Mouse (Mus musculus) midbrain, embryonic 10.5 days (tissue): Measurements from ENCODE around the gene Snx21. TPM values are rescaled to one million over a fixed set of nuclear protein-coding genes. Genes with fewer than 3 reads are reported as not detected.

ENCODE experiments used
- DNase-seq: peaks from one replicate; pipeline ENCODE4 v3.0.0-alpha.2; 2017; ENCODE audit warnings: low spot score
- H3K27ac ChIP-seq: fragments of 300-500 bp; sonication (generic); replicated peaks from 2 replicates; pipeline ENCODE4 v1.5.1; 2016; ENCODE audit warnings: mild to moderate bottlenecking
- H3K27me3 ChIP-seq: fragments of 300-500 bp; sonication (generic); 2 replicates; pipeline ENCODE4 v1.6.1; 2016; ENCODE audit warnings: low read depth, mild to moderate bottlenecking; ENCODE audit not compliant: poor library complexity, severe bottlenecking
- H3K36me3 ChIP-seq: fragments of 300-500 bp; sonication (generic); 2 replicates; pipeline ENCODE4 v1.6.1; 2016; ENCODE audit warnings: mild to moderate bottlenecking, moderate library complexity
- H3K4me1 ChIP-seq: fragments of 300-500 bp; sonication (generic); 2 replicates; pipeline ENCODE4 v1.6.1; 2016
- H3K4me3 ChIP-seq: fragments of 300-500 bp; sonication (generic); 2 replicates; pipeline ENCODE4 v1.5.1; 2016; ENCODE audit warnings: mild to moderate bottlenecking, moderate library complexity
- H3K9me3 ChIP-seq: fragments of 300-500 bp; sonication (generic); replicated peaks from 2 replicates; pipeline ENCODE4 v1.6.1; 2016; ENCODE audit warnings: mild to moderate bottlenecking
- WGBS: fragments of 180-500 bp; shearing (Covaris S2); methylation state at CpG from one replicate; pipeline ENCODE4 v1.1.7; 2016; 5-methylcytosine and 5-hydroxymethylcytosine counted together
- polyA plus RNA-seq: library from polyadenylated mRNA; unstranded; fragments of >200 nt; fragmentation: Nextera tagmentation; extraction: Ambion mirVana; gene quantifications from 2 replicates; pipeline ENCODE4 v1.2.1, GENCODE M21; 2016

Snx21 gene
- polyA plus RNA-seq, 1 experiment from 2014 or later = 12.3 TPM

DNA sequence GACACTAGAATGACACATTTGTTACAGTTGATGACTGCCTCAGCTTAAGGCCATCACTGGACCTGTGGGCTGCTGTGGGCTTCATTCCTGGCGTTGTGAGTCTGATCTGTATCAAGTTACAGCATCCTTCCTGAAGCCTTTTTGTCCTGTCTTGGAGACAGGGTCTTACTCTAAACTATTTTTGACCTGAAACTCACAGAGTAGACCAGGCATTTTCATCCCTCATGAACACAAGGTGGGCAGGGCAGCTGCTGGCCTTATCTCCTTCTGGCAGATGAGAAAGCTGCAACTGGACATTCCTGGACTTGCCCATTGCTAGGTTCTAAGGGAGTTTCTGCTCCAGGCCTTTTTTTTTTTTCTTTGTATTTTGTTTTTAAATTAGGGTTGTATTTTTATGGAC is 26.9 kb upstream of the Snx21 start:
- DNase-seq = no peak
- Histone ChIP-seq H3K27ac (no peak overlapping the region), H3K36me3 (peaks cover 100% of the 10 kb centered on the region), H3K27me3 (no peaks in the 10 kb centered on the region), H3K4me1 (no peaks in the 10 kb centered on the region), H3K9me3 (no peaks in the 10 kb centered on the region), H3K4me3 (no peak overlapping the region)
- 74% methylated on average over 1 of the region's 1 CpGs for WGBS

DNA sequence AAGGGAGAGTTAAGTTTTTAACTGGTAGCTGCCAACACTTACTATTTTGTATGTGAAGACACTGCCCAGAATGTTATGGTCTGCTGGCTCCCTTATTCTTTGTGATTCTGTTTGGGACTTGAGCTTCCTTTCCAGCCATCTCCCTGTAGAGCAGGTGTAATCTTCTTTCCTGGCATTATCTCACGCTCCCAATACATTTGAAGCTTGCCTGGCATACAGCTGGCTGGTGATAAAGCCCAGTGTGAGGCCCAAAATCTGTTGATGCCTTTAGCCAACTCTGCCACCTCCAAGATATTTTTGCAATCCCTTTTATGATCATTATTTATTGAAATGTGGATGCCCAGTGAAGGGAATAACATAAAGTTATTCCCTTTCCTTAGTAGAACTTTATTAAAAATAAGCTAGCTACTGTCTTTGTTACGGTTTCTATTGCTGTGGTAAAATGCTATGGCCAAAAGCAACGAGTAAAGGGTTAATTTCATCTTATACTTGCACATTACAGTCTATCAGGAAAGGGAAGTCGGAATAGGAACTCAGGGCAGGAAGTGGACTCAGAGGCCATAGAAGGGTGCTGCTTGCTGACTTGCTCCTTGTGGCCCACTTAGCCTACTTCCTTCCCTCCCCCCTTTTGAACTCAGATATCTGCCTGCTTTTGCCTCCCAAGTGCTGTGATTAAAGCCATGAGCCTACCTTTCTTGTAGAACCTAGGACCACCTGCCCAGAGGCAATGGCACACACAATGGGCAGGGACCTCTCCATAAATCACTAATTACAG is 25.4 kb upstream of the Snx21 start:
- H3K27ac ChIP-seq = no peak overlapping the region
- no peak for DNase-seq
- 92% methylated on average over 4 of the region's 4 CpGs for WGBS
- H3K4me1 ChIP-seq = no peaks in the 10 kb centered on the region
- no peaks in the 10 kb centered on the region for H3K27me3 ChIP-seq
- H3K9me3 ChIP-seq = no peaks in the 10 kb centered on the region
- peaks cover 95% of the 10 kb centered on the region for H3K36me3 ChIP-seq
- no peak overlapping the region for H3K4me3 ChIP-seq

DNA sequence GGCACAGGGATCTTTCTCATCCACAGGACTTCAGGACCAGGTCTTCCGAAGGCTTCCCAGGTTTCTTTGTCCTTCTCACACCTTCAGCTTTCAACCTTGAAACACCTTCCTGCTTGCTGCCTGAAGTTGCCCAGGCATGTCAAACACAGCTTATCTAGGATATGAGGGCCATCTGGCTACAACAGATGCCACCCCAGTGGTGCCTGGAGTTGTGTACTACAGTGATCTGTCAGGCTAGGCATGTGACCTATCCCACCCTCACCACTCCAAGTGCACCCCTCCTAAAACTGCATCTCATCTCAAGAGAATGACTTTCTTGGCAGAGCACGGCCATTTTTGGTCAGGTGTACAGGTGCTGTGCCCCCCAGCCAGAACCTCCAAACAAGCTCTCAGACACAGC is 24.1 kb upstream of the Snx21 start:
- H3K27ac ChIP-seq = no peak overlapping the region
- WGBS = 88% methylated on average over 2 of the region's 2 CpGs
- peaks cover 95% of the 10 kb centered on the region for H3K36me3 ChIP-seq
- no peak overlapping the region for H3K4me3 ChIP-seq
- H3K9me3 ChIP-seq = no peaks in the 10 kb centered on the region
- no peaks in the 10 kb centered on the region for H3K27me3 ChIP-seq
- H3K4me1 ChIP-seq = no peaks in the 10 kb centered on the region
- DNase-seq = no peak

DNA sequence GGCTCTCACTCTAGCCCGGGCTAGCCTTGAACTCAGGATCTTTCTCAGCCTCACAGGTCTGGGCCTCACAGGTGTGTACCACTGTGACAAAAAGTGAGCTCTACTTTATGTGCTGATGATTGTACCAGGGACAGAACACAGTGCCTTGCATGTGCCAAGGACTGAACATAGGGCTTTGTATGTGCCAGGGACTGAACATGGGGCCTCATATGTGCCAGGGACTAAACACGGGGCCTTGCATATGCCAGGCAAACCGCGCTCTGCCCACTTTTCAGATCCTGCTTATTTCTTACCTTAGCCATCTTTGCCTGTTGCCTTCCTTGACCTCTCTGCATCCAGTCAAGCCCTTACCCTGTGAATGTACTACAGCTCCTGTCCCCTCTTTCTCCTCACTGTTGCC is 23.7 kb upstream of the Snx21 start:
- WGBS = 99% methylated on average over 4 of the region's 4 CpGs
- no peaks in the 10 kb centered on the region for H3K27me3 ChIP-seq
- no peak overlapping the region for H3K27ac ChIP-seq
- no peak overlapping the region for H3K4me3 ChIP-seq
- no peaks in the 10 kb centered on the region for H3K4me1 ChIP-seq
- no peaks in the 10 kb centered on the region for H3K9me3 ChIP-seq
- DNase-seq = no peak
- H3K36me3 ChIP-seq = peaks cover 95% of the 10 kb centered on the region

DNA sequence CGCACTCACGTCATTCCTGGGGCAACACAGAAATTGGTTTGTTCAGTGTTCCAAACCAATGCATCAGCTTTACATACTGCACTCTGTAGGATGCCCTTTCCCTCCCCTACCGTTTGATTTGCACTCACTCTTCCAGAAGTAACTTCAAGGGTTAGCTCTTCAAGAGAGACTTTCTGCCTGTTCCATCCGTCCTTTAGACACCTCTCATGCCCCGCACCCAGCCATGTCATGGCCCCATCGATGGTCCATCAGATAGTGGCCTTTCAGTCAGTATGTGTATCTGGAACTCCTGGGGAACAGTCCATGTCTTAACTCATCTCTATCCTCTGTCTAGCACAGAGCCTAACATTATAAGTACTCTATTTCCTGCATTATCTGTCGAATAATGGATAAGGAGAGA is 23.0 kb upstream of the Snx21 start:
- Histone ChIP-seq H3K9me3 (no peaks in the 10 kb centered on the region), H3K27ac (no peak overlapping the region), H3K4me1 (no peaks in the 10 kb centered on the region), H3K4me3 (no peak overlapping the region), H3K27me3 (no peaks in the 10 kb centered on the region), H3K36me3 (peaks cover 95% of the 10 kb centered on the region)
- WGBS = 91% methylated on average over 7 of the region's 7 CpGs
- DNase-seq = no peak

DNA sequence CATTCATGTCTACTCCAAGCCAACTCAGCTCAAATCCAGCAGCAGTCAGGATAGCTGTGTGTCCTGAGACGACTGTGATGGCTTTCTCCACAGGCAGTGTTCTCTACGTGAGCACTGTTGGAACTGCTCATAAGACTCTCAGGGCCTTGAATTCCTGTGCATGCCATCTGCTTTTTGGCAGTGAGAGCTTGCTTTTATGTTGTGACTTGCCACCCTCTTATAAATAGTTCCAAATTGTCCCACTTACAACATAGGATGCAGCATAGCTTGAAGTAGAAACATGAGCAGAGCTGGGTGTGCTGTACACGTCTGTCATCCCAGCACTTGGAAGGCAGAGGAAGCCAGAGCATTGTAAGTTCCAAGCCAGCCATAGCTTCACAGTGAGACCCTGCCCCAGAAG is 19.8 kb upstream of the Snx21 start:
- H3K36me3 ChIP-seq = peaks cover 74% of the 10 kb centered on the region
- no peaks in the 10 kb centered on the region for H3K27me3 ChIP-seq
- WGBS = 88% methylated on average over 3 of the region's 3 CpGs

DNA sequence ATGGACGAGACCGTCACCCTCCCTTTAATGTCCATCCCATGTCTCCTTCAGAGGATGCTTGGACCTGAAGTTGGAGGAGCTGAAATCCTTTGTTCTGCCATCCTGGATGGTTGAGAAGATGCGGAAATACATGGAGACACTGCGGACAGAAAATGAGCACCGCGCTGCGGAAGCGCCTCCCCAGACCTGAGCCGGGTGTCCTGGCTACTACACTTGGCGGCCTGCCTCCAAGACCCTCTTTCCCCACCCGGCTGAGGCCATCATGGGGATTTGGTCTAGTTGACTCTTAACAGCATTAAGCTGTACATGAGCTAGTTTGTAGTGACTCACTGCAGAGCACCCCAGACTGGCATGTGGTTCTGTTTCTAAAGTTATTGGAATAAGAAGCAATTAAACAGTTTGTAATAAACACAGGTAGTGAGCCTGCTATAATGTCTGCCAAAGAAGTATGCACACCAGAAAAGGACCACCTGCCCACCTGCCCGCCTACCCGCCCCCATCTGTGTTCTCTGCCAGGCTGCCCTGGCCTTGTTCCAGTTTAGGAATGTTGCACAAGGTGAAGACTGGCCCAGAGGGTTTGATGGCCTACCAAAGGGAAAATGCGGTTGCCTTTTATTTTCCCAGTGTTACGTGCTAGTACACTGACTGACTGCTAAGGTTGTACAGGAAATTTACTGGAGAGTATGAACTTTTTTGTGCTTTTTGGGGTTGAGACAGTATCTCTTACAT is 17.6 kb upstream of the Snx21 start:
- Histone ChIP-seq H3K36me3 (peaks cover 74% of the 10 kb centered on the region), H3K27me3 (no peaks in the 10 kb centered on the region), H3K4me1 (peaks cover 26% of the 10 kb centered on the region), H3K9me3 (no peaks in the 10 kb centered on the region), H3K4me3 (no peak overlapping the region), H3K27ac (no peak overlapping the region)
- DNase-seq = no peak
- 95% methylated on average over 15 of the region's 15 CpGs for WGBS

More for the DNA sequence above, 19.8 kb upstream of the Snx21 start:
- Histone ChIP-seq H3K9me3 (no peaks in the 10 kb centered on the region), H3K4me3 (no peak overlapping the region), H3K4me1 (peaks cover 11% of the 10 kb centered on the region), H3K27ac (no peak overlapping the region)
- DNase-seq = no peak

DNA sequence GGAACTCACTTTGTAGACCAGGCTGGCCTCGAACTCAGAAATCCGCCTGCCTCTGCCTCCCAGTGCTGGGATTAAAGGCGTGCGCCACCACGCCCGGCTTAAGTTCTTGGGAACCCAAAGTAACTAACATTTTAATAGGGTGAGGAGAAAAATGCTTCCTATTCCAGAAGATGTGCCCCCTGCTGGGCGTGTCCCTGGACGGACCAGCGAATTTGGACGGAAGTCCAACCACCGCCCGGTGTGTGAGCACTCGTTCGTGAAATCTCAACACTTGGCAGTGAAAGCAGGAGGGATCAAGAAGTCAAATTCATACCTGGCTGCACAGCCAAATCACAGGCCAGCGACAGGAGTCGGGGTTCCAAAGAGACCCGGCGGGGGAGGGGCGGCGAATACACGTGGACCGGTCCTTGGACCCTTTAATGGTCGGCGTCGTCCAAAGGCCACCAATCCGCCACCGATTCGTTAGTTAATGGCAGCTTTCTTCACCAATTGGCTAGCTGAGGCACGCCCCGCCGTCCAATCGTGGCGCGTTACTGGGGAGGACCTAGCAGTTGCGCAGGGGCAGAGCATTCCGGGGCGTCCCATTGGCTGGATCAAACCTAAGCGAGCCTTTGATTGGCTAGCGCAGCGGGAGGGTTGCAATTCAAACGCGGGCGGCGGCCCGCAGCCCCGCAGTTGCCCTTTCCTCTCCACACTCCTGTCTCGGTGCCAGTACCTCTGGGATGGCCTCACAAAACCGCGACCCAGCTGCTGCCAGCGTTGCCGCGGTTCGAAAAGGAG is 16.2 kb upstream of the Snx21 start, which contains the start of gene Ube2c:
Ube2c (plus strand) TSS at position 641 of the 780 bp plus-strand sequence.
- H3K27ac ChIP-seq = peak within 1 kb of the TSS; percentile 98

DNA sequence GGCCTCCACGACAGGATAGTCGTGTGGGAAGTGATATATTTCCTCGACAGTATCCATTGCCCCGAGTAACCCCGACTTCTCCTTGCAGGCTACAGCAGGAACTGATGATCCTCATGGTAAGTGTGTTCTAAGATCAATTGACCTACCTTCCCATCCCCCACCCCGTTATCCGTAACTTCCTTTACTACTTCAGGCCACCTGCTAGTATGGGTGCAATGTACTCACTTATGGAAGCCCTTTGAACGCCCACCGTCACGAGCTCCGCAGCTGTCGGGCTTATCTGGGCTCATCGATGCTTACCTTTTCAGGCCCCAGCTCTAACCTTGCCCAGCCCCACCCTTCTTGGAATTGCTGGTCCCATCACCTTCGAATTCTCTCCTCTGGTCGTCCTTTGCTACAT is 15.3 kb upstream of the Snx21 start:
- WGBS = 6% methylated on average over 15 of the region's 15 CpGs
- Histone ChIP-seq H3K36me3 (peaks cover 62% of the 10 kb centered on the region), H3K4me1 (peaks cover 26% of the 10 kb centered on the region), H3K4me3 (peak overlapping the region; percentile 99), H3K9me3 (no peaks in the 10 kb centered on the region), H3K27me3 (no peaks in the 10 kb centered on the region), H3K27ac (peak overlapping the region; percentile 98)
- DNase-seq = no peak

More for the DNA sequence above, 16.2 kb upstream of the Snx21 start, which contains the start of gene Ube2c:
- 2% methylated on average over 53 of the region's 53 CpGs for WGBS
- H3K36me3 ChIP-seq = peaks cover 70% of the 10 kb centered on the region
- peaks cover 26% of the 10 kb centered on the region for H3K4me1 ChIP-seq
- H3K4me3 ChIP-seq = peak within 1 kb of the TSS; percentile 99
- no peaks in the 10 kb centered on the region for H3K27me3 ChIP-seq
- DNase-seq = peak; percentile 99
- no peaks in the 10 kb centered on the region for H3K9me3 ChIP-seq

DNA sequence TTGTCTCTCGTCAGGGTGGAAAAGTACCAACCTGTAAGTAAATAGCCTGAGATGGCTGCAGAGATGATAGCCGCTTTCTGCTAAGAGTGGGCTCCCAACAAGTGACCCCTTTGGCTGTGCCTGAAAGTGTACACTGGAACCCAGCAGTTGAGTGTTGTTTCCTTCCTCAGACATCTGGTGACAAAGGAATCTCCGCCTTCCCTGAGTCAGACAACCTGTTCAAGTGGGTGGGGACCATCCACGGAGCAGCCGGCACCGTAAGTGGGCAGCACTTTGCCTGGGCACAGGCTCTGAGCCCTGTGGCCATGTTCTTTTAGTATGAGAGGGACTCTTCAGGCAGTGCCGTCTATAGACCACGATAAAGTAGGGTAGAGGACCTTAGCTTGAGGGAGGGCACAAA is 14.5 kb upstream of the Snx21 start:
- no peaks in the 10 kb centered on the region for H3K27me3 ChIP-seq
- WGBS = 84% methylated on average over 8 of the region's 8 CpGs
- DNase-seq = no peak
- H3K9me3 ChIP-seq = no peaks in the 10 kb centered on the region
- H3K4me1 ChIP-seq = peaks cover 26% of the 10 kb centered on the region
- peak overlapping the region; percentile 98 for H3K27ac ChIP-seq
- peak overlapping the region; percentile 99 for H3K4me3 ChIP-seq
- peaks cover 54% of the 10 kb centered on the region for H3K36me3 ChIP-seq

DNA sequence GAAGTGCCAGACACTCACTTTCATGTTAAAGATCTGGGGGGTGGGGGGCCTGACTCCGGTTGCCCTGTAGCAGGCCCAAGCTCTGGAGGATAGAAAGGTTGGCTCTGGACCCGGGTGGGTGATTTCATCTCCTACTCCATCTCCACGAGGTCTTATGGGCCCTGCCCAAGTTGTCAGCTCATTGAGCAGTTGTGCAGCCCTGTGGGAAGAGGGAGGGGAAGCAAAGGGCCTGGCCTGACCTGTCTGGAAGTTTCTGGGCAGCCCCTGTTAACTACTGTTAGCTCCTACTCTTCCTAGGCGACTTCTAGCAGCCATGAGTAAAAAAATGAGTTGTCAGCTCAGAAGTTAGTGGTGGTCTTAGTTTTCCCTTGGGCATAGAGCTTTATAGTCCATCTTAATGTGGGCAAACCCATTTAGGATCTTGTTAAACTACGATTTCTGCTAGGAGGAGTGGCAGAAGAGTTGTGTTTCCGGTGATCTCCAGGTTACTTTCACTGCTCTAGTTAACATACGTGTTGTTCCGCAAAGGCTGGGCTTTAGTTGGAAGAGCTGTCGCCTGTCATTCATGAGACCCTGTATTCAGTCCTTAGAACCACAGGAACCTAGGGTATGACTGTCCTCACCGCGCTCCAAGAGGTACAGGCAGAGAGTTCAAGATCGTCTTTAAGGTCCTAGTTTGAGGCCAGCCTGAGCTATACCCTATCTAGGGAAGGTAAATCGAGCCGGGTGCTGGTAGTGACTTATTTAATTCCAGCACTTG is 12.2 kb upstream of the Snx21 start:
- Histone ChIP-seq H3K4me1 (peaks cover 26% of the 10 kb centered on the region), H3K36me3 (peaks cover 31% of the 10 kb centered on the region), H3K27ac (no peak overlapping the region), H3K4me3 (no peak overlapping the region), H3K27me3 (no peaks in the 10 kb centered on the region), H3K9me3 (no peaks in the 10 kb centered on the region)
- WGBS = 83% methylated on average over 14 of the region's 14 CpGs
- no peak for DNase-seq

DNA sequence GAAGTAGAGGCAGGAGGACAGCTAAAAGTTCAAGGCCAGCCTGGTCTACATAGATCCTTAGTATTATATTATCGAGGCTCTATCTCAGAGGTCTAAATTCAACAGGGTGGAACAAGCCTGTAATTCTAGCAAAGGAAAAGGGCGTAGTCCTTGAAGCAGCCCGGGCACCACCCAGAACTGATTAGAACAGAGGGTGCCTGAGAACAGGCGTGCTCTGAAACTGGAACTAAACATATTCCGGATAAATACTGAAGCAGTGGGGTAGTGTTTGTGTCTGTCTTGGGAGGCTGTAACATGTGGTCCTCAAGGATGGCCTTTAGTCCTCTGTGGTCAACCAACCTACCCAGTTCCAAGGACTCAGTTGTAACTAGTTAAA is 11.6 kb upstream of the Snx21 start:
- Histone ChIP-seq H3K4me3 (no peak overlapping the region), H3K4me1 (peaks cover 26% of the 10 kb centered on the region), H3K27ac (no peak overlapping the region), H3K9me3 (no peaks in the 10 kb centered on the region), H3K27me3 (no peaks in the 10 kb centered on the region), H3K36me3 (peaks cover 30% of the 10 kb centered on the region)
- WGBS = 89% methylated on average over 5 of the region's 5 CpGs
- no peak for DNase-seq
